Mouse (Mus musculus) kidney, postnatal 0 days (tissue): ENCODE data around the gene Runx1. TPM values are rescaled to one million over a fixed set of nuclear protein-coding genes. Genes with fewer than 3 reads are reported as not detected.

Experiments
- ATAC-seq: fragments of 200-750 bp; cut with Nextera tagmentation; replicated peaks from 2 replicates; pipeline ENCODE4 v1.8.0; 2017; ENCODE audit warnings: low read depth, moderate number of reproducible peaks, moderate TSS enrichment, moderate library complexity; ENCODE audit not compliant: low FRiP score
- DNase-seq: peaks from one replicate; pipeline ENCODE4 v3.0.0-alpha.2; 2016; ENCODE audit warnings: low spot score
- H3K27ac ChIP-seq: fragments of 300-500 bp; sonication (generic); 2 replicates; pipeline ENCODE4 v1.5.1; 2014; ENCODE audit warnings: mild to moderate bottlenecking
- H3K27me3 ChIP-seq: fragments of 300-500 bp; sonication (generic); 2 replicates; pipeline ENCODE4 v1.6.1; 2014; ENCODE audit warnings: low read length, mixed read lengths; ENCODE audit not compliant: insufficient read depth
- H3K36me3 ChIP-seq: fragments of 300-500 bp; sonication (generic); 2 replicates; pipeline ENCODE4 v1.6.1; 2014; ENCODE audit warnings: low read length, mixed read lengths; ENCODE audit not compliant: insufficient read depth
- H3K4me1 ChIP-seq: fragments of 300-500 bp; sonication (generic); replicated peaks from 2 replicates; pipeline ENCODE4 v1.6.1; 2014; ENCODE audit warnings: antibody characterized with exemption, low read length, mixed read lengths; ENCODE audit not compliant: insufficient read depth
- H3K4me2 ChIP-seq: fragments of 300-500 bp; sonication (generic); 2 replicates; pipeline ENCODE4 v1.6.1; 2014; ENCODE audit warnings: mild to moderate bottlenecking, low read length, moderate library complexity, mixed read lengths
- H3K4me3 ChIP-seq: fragments of 300-500 bp; sonication (generic); replicated peaks from 2 replicates; pipeline ENCODE4 v1.5.1; 2014; ENCODE audit warnings: low read depth, low read length
- H3K9ac ChIP-seq: fragments of 300-500 bp; sonication (generic); 2 replicates; pipeline ENCODE4 v1.6.1; 2014; ENCODE audit warnings: low read depth, low read length
- H3K9me3 ChIP-seq: fragments of 300-500 bp; sonication (generic); replicated peaks from 2 replicates; pipeline ENCODE4 v1.6.1; 2016; ENCODE audit warnings: low read length, inconsistent platforms, mixed read lengths
- CTCF ChIP-seq: IDR thresholded peaks from 2 replicates; pipeline ENCODE4 v1.5.1; 2016; ENCODE audit warnings: antibody characterized with exemption, low read depth, mild to moderate bottlenecking, moderate library complexity
- WGBS: fragments of 180-500 bp; shearing (Covaris S2); extraction: QIAGEN DNeasy Blood & Tissue Kit; methylation state at CpG from one replicate; pipeline ENCODE4 v1.1.7; 2014; 5-methylcytosine and 5-hydroxymethylcytosine counted together
- polyA plus RNA-seq: library from polyadenylated mRNA; unstranded; fragments of >200 nt; fragmentation: Nextera tagmentation; extraction: Ambion mirVana; gene quantifications from 2 replicates; pipeline ENCODE4 v1.2.1, GENCODE M21; 2015

The Runx1 gene
- polyA plus RNA-seq, 1 experiment from 2014 or later = 1.6 TPM

DNA sequence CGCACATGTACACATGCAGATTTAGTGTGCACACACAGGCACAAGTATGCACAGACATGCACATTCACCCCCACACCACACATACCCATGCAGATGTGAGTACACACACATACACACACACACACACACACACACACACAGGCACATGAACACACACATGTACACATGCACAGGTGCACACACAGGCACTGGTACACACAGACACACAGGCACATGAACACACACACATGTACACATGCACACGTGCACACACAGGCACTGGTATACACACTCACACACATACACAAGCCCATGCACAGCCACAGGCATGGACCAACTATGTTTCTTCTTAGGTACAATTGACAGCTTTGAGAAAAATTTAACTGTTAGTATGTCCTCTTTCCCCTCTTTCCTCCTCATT lies 122.1 kb downstream of the Runx1 start:
- Histone ChIP-seq H3K27ac (no peak overlapping the region), H3K4me2 (no peak overlapping the region), H3K4me1 (no peaks in the 10 kb centered on the region), H3K27me3 (peaks cover 18% of the 10 kb centered on the region), H3K9ac (no peak overlapping the region), H3K4me3 (no peak overlapping the region), H3K9me3 (no peaks in the 10 kb centered on the region), H3K36me3 (no peaks in the 10 kb centered on the region)
- WGBS = 93% methylated on average over 2 of the region's 2 CpGs
- ATAC-seq (no peak), DNase-seq (no peak)
- TF ChIP-seq CTCF = no peak

DNA sequence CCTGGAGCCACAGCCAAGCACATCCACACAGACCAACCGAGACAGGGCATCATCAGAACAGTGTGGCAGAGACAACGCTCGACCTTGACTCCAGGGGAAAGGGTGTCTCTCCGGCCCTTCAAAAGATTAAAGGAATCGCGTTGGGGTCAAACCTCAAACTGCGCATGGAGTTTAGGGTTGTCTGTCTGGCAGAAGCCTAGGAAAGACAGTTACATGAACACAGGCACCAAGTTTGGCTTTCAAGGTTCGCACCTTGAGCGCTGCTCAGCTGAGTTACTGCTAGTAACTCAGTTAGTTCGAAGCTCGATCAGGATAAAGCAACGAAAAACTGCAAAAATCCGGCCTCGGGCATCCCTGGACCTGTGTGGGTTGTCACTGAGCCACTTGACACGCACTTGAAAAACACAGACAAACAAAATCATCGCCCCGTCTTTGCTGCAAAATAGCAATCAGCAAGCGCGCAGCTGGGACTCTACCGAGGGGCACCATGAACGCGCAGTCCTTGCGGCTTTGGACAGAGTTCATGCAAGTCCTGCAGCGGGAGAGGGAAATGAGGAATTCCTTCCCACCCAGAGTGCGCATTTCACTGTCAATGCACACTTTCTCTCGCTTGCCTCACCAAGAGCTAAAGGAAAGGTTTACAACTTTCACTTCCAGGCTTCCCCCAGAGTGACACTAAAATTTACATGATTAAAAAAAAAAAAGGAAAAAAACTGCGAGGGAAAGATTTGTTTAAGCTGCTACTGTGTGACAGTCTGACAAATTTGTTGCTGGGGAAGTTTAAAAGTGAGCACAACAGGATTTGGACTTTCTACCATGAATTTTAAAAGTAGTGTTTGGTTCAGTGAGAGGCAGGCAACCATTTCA lies 126.2 kb downstream of the Runx1 start:
- H3K36me3 ChIP-seq = no peaks in the 10 kb centered on the region
- peak overlapping the region; percentile 14; the same call in 1 of the 2 replicates for H3K4me2 ChIP-seq
- DNase-seq (peak; percentile 71), ATAC-seq (no peak)
- peaks cover 26% of the 10 kb centered on the region for H3K27me3 ChIP-seq
- no peak overlapping the region for H3K27ac ChIP-seq
- WGBS = 6% methylated on average over 27 of the region's 27 CpGs
- peak overlapping the region; percentile 5; the same call in 1 of the 2 replicates for H3K4me3 ChIP-seq
- H3K9me3 ChIP-seq = no peaks in the 10 kb centered on the region
- H3K4me1 ChIP-seq = peaks cover 6% of the 10 kb centered on the region; the same call in 1 of the 2 replicates
- no peak overlapping the region for H3K9ac ChIP-seq
- no peak for TF ChIP-seq CTCF

DNA sequence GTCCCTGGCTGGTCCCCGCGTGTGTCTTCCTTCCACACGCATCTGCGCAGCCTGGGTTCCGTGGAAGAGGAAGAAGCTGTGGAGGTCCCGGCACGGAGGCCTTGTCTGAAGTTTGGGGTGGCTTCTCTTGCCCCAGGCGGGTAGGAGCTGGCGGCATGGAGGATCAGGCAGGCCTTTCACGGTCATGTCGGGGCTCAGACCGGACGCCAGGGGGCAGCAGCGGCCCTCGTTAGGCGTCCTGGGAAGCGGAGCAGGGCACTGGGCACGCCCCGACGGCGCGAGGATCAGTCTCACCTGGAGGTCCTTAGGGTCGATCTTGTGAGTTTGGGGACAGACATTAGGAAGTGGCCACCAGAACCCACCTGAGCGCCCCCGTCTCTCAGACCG lies 127.3 kb downstream of the Runx1 start:
- H3K27me3 ChIP-seq = peaks cover 28% of the 10 kb centered on the region

DNA sequence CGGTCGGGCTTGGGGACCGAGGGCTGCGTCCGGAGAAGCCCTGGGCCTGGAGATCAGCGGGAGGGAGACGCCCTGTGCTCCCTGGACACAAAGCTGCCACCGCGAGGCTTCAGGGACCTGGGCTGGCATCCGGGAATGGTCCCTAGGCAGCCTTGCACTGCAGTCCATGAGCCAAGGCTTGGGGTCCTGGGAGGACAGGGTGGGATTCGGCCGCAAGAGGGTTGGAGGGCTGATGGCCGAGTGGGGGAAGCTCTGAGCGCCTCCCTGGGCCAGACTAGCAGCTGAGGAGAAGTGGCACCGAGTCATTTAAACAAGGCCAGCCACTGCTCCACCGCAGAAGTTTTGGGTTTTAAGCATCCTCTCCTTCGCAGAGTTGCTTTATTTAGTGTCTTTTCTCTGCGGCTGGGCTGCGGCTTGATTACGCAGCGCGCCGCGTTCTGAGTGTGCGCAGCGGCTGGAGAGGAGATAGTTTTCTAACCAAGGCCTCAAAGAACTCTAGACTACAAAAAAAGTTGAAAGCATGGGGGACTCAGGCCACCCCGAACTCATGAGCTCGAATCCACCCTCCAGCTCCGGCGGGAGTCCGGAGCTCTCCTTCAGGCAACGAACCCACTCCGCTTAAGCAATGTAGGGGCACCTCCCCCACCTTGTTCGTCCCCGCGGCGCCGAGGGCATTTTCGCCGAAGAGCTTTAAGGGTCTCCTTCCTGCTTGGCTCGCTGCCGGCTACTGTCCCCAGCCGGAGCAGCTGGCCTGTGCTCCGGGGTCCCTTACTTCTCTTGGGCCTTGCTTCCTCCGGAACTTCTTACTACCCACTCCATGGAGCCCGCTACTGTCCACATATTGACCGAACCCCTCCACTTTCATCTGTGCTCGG lies 128.0 kb downstream of the Runx1 start:
- Histone ChIP-seq H3K4me1 (peaks cover 6% of the 10 kb centered on the region; the same call in 1 of the 2 replicates), H3K4me2 (peak overlapping the region; percentile 96), H3K4me3 (peak overlapping the region; percentile 47), H3K9me3 (no peaks in the 10 kb centered on the region), H3K36me3 (no peaks in the 10 kb centered on the region), H3K27me3 (peaks cover 32% of the 10 kb centered on the region), H3K9ac (peak overlapping the region; percentile 61), H3K27ac (peak overlapping the region; percentile 19; the same call in 1 of the 2 replicates)
- DNase-seq = peak; percentile 48
- no peak for TF ChIP-seq CTCF
- peak; percentile 22 for ATAC-seq
- WGBS = under 1% methylated on average over 48 of the region's 48 CpGs

More for the DNA sequence above, 127.3 kb downstream of the Runx1 start:
- Histone ChIP-seq H3K4me2 (peak overlapping the region; percentile 96), H3K36me3 (no peaks in the 10 kb centered on the region), H3K4me3 (peak overlapping the region; percentile 47), H3K27ac (no peak overlapping the region), H3K9ac (peak overlapping the region; percentile 61), H3K9me3 (no peaks in the 10 kb centered on the region), H3K4me1 (peaks cover 6% of the 10 kb centered on the region; the same call in 1 of the 2 replicates)
- WGBS = under 1% methylated on average over 21 of the region's 26 CpGs
- ATAC-seq (peak; percentile 62), DNase-seq (peak; percentile 89)
- TF ChIP-seq CTCF = peak; percentile 94

DNA sequence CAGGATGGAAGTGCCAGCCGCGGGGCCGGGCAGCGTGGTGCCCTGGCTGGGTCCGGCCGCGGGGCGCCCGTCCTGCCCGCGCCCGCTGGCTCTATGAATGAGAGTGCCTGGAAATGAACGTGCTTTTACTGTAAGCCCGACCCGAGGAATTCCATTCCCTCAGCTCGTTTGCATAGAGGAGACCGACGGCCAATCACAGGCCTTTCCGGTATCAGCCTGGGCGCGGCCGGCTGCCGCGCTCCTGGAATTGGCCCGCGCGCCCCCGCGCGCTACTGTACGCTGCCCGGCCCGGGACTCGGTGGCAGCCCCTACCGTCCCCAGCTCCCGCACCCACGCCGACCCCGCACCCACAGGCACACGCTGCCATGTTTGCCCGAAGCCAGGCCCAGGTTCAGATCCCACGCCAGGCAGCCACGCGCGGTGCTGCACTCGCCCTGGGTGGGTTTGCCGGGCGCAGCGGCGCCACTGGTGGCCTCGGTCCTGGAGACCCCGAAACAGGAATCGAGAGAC lies 128.7 kb downstream of the Runx1 start:
- WGBS = 0% methylated on average over 53 of the region's 53 CpGs
- peaks cover 6% of the 10 kb centered on the region; the same call in 1 of the 2 replicates for H3K4me1 ChIP-seq
- peak overlapping the region; percentile 47 for H3K4me3 ChIP-seq
- H3K4me2 ChIP-seq = peak overlapping the region; percentile 96
- DNase-seq (peak; percentile 96), ATAC-seq (peak; percentile 86)
- peak overlapping the region; percentile 61 for H3K9ac ChIP-seq
- peak; percentile 19; the same call in 1 of the 2 replicates for TF ChIP-seq CTCF
- peaks cover 39% of the 10 kb centered on the region for H3K27me3 ChIP-seq
- H3K36me3 ChIP-seq = no peaks in the 10 kb centered on the region
- H3K9me3 ChIP-seq = no peaks in the 10 kb centered on the region
- 0 out of 2 replicates have a peak overlapping the region, but pooled peaks have one; percentile 19 for H3K27ac ChIP-seq
